Mouse (Mus musculus) embryonic facial prominence, embryonic 14.5 days (tissue): ENCODE data around the gene Prr23a1. TPM values are rescaled to one million over a fixed set of nuclear protein-coding genes. Genes with fewer than 3 reads are reported as not detected.

Source experiments
- ATAC-seq: fragments of 200-750 bp; cut with Nextera tagmentation; 2 replicates; pipeline ENCODE4 v1.8.0; 2017; ENCODE audit warnings: low read depth, moderate number of reproducible peaks, moderate TSS enrichment
- DNase-seq: peaks from one replicate; pipeline ENCODE4 v3.0.0-alpha.2; 2015; ENCODE audit warnings: low spot score
- H3K27ac ChIP-seq: fragments of 300-500 bp; sonication (generic); replicated peaks from 2 replicates; pipeline ENCODE4 v1.5.1; 2014; ENCODE audit warnings: low read depth, mild to moderate bottlenecking, low read length, moderate library complexity
- H3K27me3 ChIP-seq: fragments of 300-500 bp; sonication (generic); replicated peaks from 2 replicates; pipeline ENCODE4 v1.6.1; 2014; ENCODE audit warnings: low read length; ENCODE audit not compliant: control insufficient read depth, insufficient read depth
- H3K36me3 ChIP-seq: fragments of 300-500 bp; sonication (generic); 2 replicates; pipeline ENCODE4 v1.6.1; 2014; ENCODE audit warnings: low read length, mixed read lengths; ENCODE audit not compliant: control insufficient read depth, insufficient read depth
- H3K4me1 ChIP-seq: fragments of 300-500 bp; sonication (generic); 2 replicates; pipeline ENCODE4 v1.6.1; 2014; ENCODE audit warnings: antibody characterized with exemption, low read length; ENCODE audit not compliant: control insufficient read depth, insufficient read depth
- H3K4me2 ChIP-seq: fragments of 300-500 bp; sonication (generic); 2 replicates; pipeline ENCODE4 v1.6.1; 2014; ENCODE audit warnings: low read depth, mild to moderate bottlenecking, low read length, moderate library complexity, mixed read lengths
- H3K4me3 ChIP-seq: fragments of 300-500 bp; sonication (generic); 2 replicates; pipeline ENCODE4 v1.5.1; 2014; ENCODE audit warnings: low read depth, mild to moderate bottlenecking, low read length
- H3K9ac ChIP-seq: fragments of 300-500 bp; sonication (generic); 2 replicates; pipeline ENCODE4 v1.6.1; 2014; ENCODE audit warnings: low read depth, mild to moderate bottlenecking, low read length, moderate library complexity, mixed read lengths
- H3K9me3 ChIP-seq: fragments of 300-500 bp; sonication (generic); 2 replicates; pipeline ENCODE4 v1.6.1; 2016; ENCODE audit warnings: low read length; ENCODE audit not compliant: control insufficient read depth
- WGBS: fragments of 180-500 bp; shearing (Covaris S2); extraction: QIAGEN DNeasy Blood & Tissue Kit; methylation state at CpG from one replicate; pipeline ENCODE4 v1.1.7; 2014; 5-methylcytosine and 5-hydroxymethylcytosine counted together
- polyA plus RNA-seq: library from polyadenylated mRNA; unstranded; fragments of >200 nt; fragmentation: Nextera tagmentation; extraction: Ambion mirVana; gene quantifications from 2 replicates; pipeline ENCODE4 v1.2.1, GENCODE M21; 2014

The Prr23a1 gene
- polyA plus RNA-seq, 1 experiment from 2014 or later: not detected

DNA sequence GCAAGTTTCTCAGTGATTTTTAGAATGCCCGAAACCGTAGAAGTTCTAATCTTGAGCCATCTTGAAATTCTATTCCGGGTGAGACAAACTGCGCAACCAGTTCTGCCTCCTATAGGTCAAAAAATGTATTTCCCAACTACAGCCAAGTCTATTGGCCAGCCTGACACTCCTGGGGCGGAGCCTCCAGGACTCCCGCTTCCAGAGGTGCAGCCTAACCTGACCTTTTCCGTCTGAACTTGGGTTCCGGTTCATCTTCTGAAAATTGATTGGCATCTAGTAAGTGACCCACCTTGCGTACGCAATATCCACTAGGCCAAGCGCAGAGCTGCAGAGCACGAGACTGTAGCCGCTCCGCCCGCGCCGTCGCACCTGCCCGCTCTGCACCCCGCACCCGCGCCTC is 22.3 kb downstream of the Prr23a1 start, which contains the start of gene Prr23a3:
Gene Prr23a3 (plus strand): TSS at position 197 of the 400 bp plus-strand sequence.
- Histone ChIP-seq H3K4me3 (no peak within 1 kb of the TSS), H3K36me3 (no peaks in the 10 kb centered on the region), H3K9me3 (no peaks in the 10 kb centered on the region), H3K27ac (no peak within 1 kb of the TSS), H3K4me2 (no peak within 1 kb of the TSS; the same call in 1 of the 2 replicates), H3K4me1 (no peaks in the 10 kb centered on the region), H3K9ac (no peak within 1 kb of the TSS), H3K27me3 (0 out of 2 replicates have a peak, but pooled peaks cover 3% of the 10 kb centered on the region)
- no peak for ATAC-seq
- DNase-seq: no peak
- 67% methylated on average over 22 of the region's 22 CpGs for WGBS

Other genes starting within 250 kb of the Prr23a1 start
- 45.5 and 47.0 TPM in 2 replicates for gene Mrps22, start 240.8 kb upstream of the Prr23a1 start, polyA plus RNA-seq
- gene Prr23a2, start 14.0 kb downstream of the Prr23a1 start, polyA plus RNA-seq: not detected in 2 replicates
- gene Prr23a3, start 22.3 kb downstream of the Prr23a1 start, polyA plus RNA-seq: not detected in 2 replicates
- not detected in 2 replicates for gene 7420426K07Rik, start 60.6 kb downstream of the Prr23a1 start, polyA plus RNA-seq
- 1.0 and 1.5 TPM in 2 replicates for gene Foxl2, start 112.8 kb downstream of the Prr23a1 start, polyA plus RNA-seq
- 39.7 and 43.5 TPM in 2 replicates for gene Faim, start 143.9 kb downstream of the Prr23a1 start, polyA plus RNA-seq
- gene Gm1123, start 193.2 kb downstream of the Prr23a1 start, polyA plus RNA-seq: not detected in 2 replicates